Mouse (Mus musculus) megakaryocyte progenitor cell, adult 5-6 weeks (primary cell): ENCODE results near the gene Lce1a1. TPM values are rescaled to one million over a fixed set of nuclear protein-coding genes. Genes with fewer than 3 reads are reported as not detected.

ENCODE experiments used
- ATAC-seq: replicated peaks from 2 replicates; pipeline ENCODE4 v1.8.0; 2016; ENCODE audit warnings: mild to moderate bottlenecking, moderate TSS enrichment, inconsistent platforms; ENCODE audit not compliant: poor library complexity
- total RNA-seq, 2 experiments: library from RNA; stranded (forward) in 1 of 2; stranded (reverse) in 1 of 2; fragments of 157-497, 149-512 nt in 1 of 2; fragments of 200-1000 nt in 1 of 2; gene quantifications; 2 replicates each; pipeline versions ENCODE4 v1.2.3 to v1.2.4; 2015 to 2017

The Lce1a1 gene
- total RNA-seq (2015): not detected in 2 replicates
- total RNA-seq (2017): not detected in 2 replicates

GRCm38 (mm10) chr3:92648207-92648606 lies at the start of gene Lce1a1:
TSS of gene Lce1a1 (minus strand) at chr3:92648307.
- no peak for ATAC-seq

- ATAC-seq: no peak
Observed at GRCm38 (mm10) chr3:92694613-92695012, 46.5 kb upstream of the Lce1a1 start.

- no peak for ATAC-seq
Observed at GRCm38 (mm10) chr3:92691688-92692087, 43.6 kb upstream of the Lce1a1 start.

GRCm38 (mm10) chr3:92689154-92689553 lies 41.0 kb upstream of the Lce1a1 start:
- ATAC-seq: peak; percentile 69

GRCm38 (mm10) chr3:92687110-92687509 lies 39.0 kb upstream of the Lce1a1 start, which contains the start of gene Lce1d:
TSS of gene Lce1d (minus strand) at chr3:92687210.
- ATAC-seq: no peak

- ATAC-seq: no peak
Observed at GRCm38 (mm10) chr3:92678947-92679346, 30.8 kb upstream of the Lce1a1 start, which contains the start of gene Lce1c. TSS of gene Lce1c (plus strand) at chr3:92679247.

GRCm38 (mm10) chr3:92670215-92670614 lies 22.1 kb upstream of the Lce1a1 start, which contains the start of gene Lce1a2:
TSS of gene Lce1a2 (minus strand) at chr3:92670315.
- no peak for ATAC-seq

- no peak for ATAC-seq
Observed at GRCm38 (mm10) chr3:92656826-92657225, 8.7 kb upstream of the Lce1a1 start, which contains the start of gene Lce1b. TSS of gene Lce1b (minus strand) at chr3:92656926.

GRCm38 (mm10) chr3:92639854-92640253 lies 8.3 kb downstream of the Lce1a1 start:
- no peak for ATAC-seq

GRCm38 (mm10) chr3:92638653-92638991 lies 9.5 kb downstream of the Lce1a1 start:
- ATAC-seq: no peak

- ATAC-seq: no peak
Observed at GRCm38 (mm10) chr3:92637745-92638652, 10.1 kb downstream of the Lce1a1 start.

- ATAC-seq: no peak
Observed at GRCm38 (mm10) chr3:92621560-92621959, 26.5 kb downstream of the Lce1a1 start, which contains the start of gene Lce6a. TSS of gene Lce6a (minus strand) at chr3:92621660.

GRCm38 (mm10) chr3:92609804-92610203 lies 38.3 kb downstream of the Lce1a1 start:
- no peak for ATAC-seq

GRCm38 (mm10) chr3:92607392-92607791 lies 40.7 kb downstream of the Lce1a1 start, which contains the start of gene 2210017I01Rik:
TSS of gene 2210017I01Rik (minus strand) at chr3:92607492.
- no peak for ATAC-seq

GRCm38 (mm10) chr3:92602169-92602568 lies 45.9 kb downstream of the Lce1a1 start:
- ATAC-seq: 0 out of 2 replicates have a peak, but pooled peaks have one; percentile 54

GRCm38 (mm10) chr3:92600456-92600855 lies 47.7 kb downstream of the Lce1a1 start:
- ATAC-seq: no peak

GRCm38 (mm10) chr3:92599973-92600372 lies 48.1 kb downstream of the Lce1a1 start:
- ATAC-seq: no peak

GRCm38 (mm10) chr3:92598429-92598828 lies 49.7 kb downstream of the Lce1a1 start:
- no peak for ATAC-seq
